Mouse (Mus musculus) CH12.LX (cell line): ENCODE measurements at regions not wholly inside any gene's neighbourhood (a gene's known extent, or its start where the extent isn't known, plus 50 kb on each side); places are given as distances from the start of the nearest gene placed in this dataset.
A peak's percentile ranks its signal among the peaks of the same experiment; 100 is the strongest.

ENCODE experiments used
- DNase-seq: peaks from one replicate; pipeline ENCODE4 v3.0.0-alpha.2; 2013; ENCODE audit errors: extremely low read depth
- H3K27ac ChIP-seq: 2 replicates; pipeline ENCODE4 v1.5.1; 2012; ENCODE audit warnings: low read depth, mild to moderate bottlenecking, control low read depth, moderate library complexity; ENCODE audit not compliant: insufficient read depth
- H3K27me3 ChIP-seq: replicated peaks from 2 replicates; pipeline ENCODE3; 2012; ENCODE audit warnings: inconsistent platforms
- H3K36me3 ChIP-seq, 2 experiments: replicated peaks in 1 of 2; 2 replicates each; pipeline versions ENCODE3 to v1.6.1; 2012; ENCODE audit warnings: inconsistent platforms in 1 of 2, low read length in 1 of 2, mild to moderate bottlenecking in 1 of 2, mixed read lengths in 1 of 2, moderate library complexity in 1 of 2; ENCODE audit not compliant: control insufficient read depth in 1 of 2, insufficient read depth in 1 of 2
- H3K4me1 ChIP-seq, 2 experiments: 2 replicates each; pipeline ENCODE4 v1.6.1; 2012; ENCODE audit warnings: inconsistent platforms in 1 of 2, moderate library complexity in 1 of 2; ENCODE audit not compliant: insufficient read depth in 2 of 2, control insufficient read depth in 1 of 2
- H3K4me2 ChIP-seq: 2 replicates; pipeline ENCODE4 v1.6.1; 2012; ENCODE audit warnings: low read depth, mild to moderate bottlenecking, control low read depth; ENCODE audit not compliant: poor library complexity, insufficient read depth, severe bottlenecking
- H3K4me3 ChIP-seq, 3 experiments: fragments of 150-350 bp in 1 of 3; sonication (generic) in 1 of 3; replicated peaks in 1 of 3; 2 replicates each; pipeline versions ENCODE3 to v1.5.1; 2011 to 2012; ENCODE audit warnings: low read depth in 2 of 3, low read length in 2 of 3, mild to moderate bottlenecking in 2 of 3, moderate library complexity in 2 of 3, control low read depth in 1 of 3, improper control_type of control experiment in 1 of 3, inconsistent platforms in 1 of 3, mixed read lengths in 1 of 3; ENCODE audit not compliant: poor library complexity in 1 of 3
- H3K79me2 ChIP-seq: replicated peaks from 2 replicates; pipeline ENCODE4 v1.6.1; 2012; ENCODE audit warnings: mild to moderate bottlenecking, moderate library complexity; ENCODE audit not compliant: control insufficient read depth, poor library complexity, insufficient read depth, severe bottlenecking; ENCODE audit errors: extremely low read depth
- H3K9ac ChIP-seq: 2 replicates; pipeline ENCODE4 v1.6.1; 2012; ENCODE audit warnings: low read depth, mild to moderate bottlenecking, control low read depth, moderate library complexity; ENCODE audit not compliant: insufficient read depth
- H3K9me3 ChIP-seq: replicated peaks from 2 replicates; pipeline ENCODE3; 2012; ENCODE audit warnings: low read length, inconsistent platforms, mixed read lengths
- BHLHE40 ChIP-seq: IDR thresholded peaks from 2 replicates; pipeline ENCODE4 v1.6.1; 2011; ENCODE audit warnings: mild to moderate bottlenecking, low read depth, low read length, improper control_type of control experiment
- CHD2 ChIP-seq: IDR thresholded peaks from 2 replicates; pipeline ENCODE4 v1.6.1; 2011; ENCODE audit warnings: low read length, improper control_type of control experiment
- ELF1 ChIP-seq: IDR thresholded peaks from 2 replicates; pipeline ENCODE4 v1.6.1; 2014; ENCODE audit warnings: low read depth, mild to moderate bottlenecking, inconsistent platforms, low read length, improper control_type of control experiment
- EP300 ChIP-seq: IDR thresholded peaks from 2 replicates; pipeline ENCODE4 v1.6.1; 2011; ENCODE audit warnings: low read length, improper control_type of control experiment
- ETS1 ChIP-seq: conservative IDR thresholded peaks from 2 replicates; pipeline ENCODE4 v1.6.1; 2012; ENCODE audit warnings: low read depth, mild to moderate bottlenecking, inconsistent platforms, low read length, improper control_type of control experiment, moderate library complexity
- IRF4 ChIP-seq: IDR thresholded peaks from 2 replicates; pipeline ENCODE4 v1.6.1; 2014; ENCODE audit warnings: low read depth, mild to moderate bottlenecking, inconsistent platforms, low read length, improper control_type of control experiment
- KAT2A ChIP-seq: IDR thresholded peaks from 2 replicates; pipeline ENCODE4 v1.6.1; 2012; ENCODE audit warnings: low read length, improper control_type of control experiment, inconsistent platforms; ENCODE audit not compliant: insufficient replicate concordance
- MEF2A ChIP-seq: IDR thresholded peaks from 2 replicates; pipeline ENCODE4 v1.6.1; 2014; ENCODE audit warnings: low read depth, mild to moderate bottlenecking, inconsistent platforms, low read length, improper control_type of control experiment, borderline replicate concordance
- NRF1 ChIP-seq: IDR thresholded peaks from 2 replicates; pipeline ENCODE4 v1.6.1; 2014; ENCODE audit warnings: low read depth, mild to moderate bottlenecking, inconsistent platforms, low read length, improper control_type of control experiment, moderate library complexity
- POLR2AphosphoS2 ChIP-seq: IDR thresholded peaks from 2 replicates; pipeline ENCODE4 v1.6.1; 2011; ENCODE audit warnings: low read depth, low read length, improper control_type of control experiment
- RAD21 ChIP-seq: IDR thresholded peaks from 2 replicates; pipeline ENCODE4 v1.6.1; 2011; ENCODE audit warnings: low read depth, mild to moderate bottlenecking, low read length, improper control_type of control experiment, moderate library complexity
- RCOR1 ChIP-seq: conservative IDR thresholded peaks from 2 replicates; pipeline ENCODE4 v1.6.1; 2012; ENCODE audit warnings: low read depth, mild to moderate bottlenecking, inconsistent platforms, low read length, improper control_type of control experiment
- TBP ChIP-seq: conservative IDR thresholded peaks from 2 replicates; pipeline ENCODE4 v1.6.1; 2011; ENCODE audit warnings: low read depth, low read length, improper control_type of control experiment
- TCF12 ChIP-seq: IDR thresholded peaks from 2 replicates; pipeline ENCODE4 v1.6.1; 2014; ENCODE audit warnings: low read depth, mild to moderate bottlenecking, inconsistent platforms, low read length, improper control_type of control experiment
- ZKSCAN1 ChIP-seq: IDR thresholded peaks from 2 replicates; pipeline ENCODE4 v1.6.1; 2012; ENCODE audit warnings: low read depth, inconsistent platforms, low read length, improper control_type of control experiment, borderline replicate concordance
- dilution Hi-C: fragments of 300-500 bp; cut with MboI; formaldehyde crosslinking; loops from 2 replicates; pipeline ENCODE4 v1.14.3; 2020; ENCODE audit warnings: low sequenced_read_pairs; ENCODE audit not compliant: extremely low pct_unique_long_range_greater_than_20kb, extremely low pct_ligation_motif_present
- in situ Hi-C: fragments of 300-500 bp; cut with MboI; formaldehyde crosslinking; loops from 3 replicates; pipeline ENCODE4 v1.14.3; 2019; ENCODE audit warnings: low sequenced_read_pairs, low pct_ligation_motif_present, low pct_unique_long_range_greater_than_20kb, mixed read lengths

GRCm38 (mm10) chr3:147967866-147968265, 1022.5 kb downstream of the Adgrl2 start:
- H3K79me2 ChIP-seq, result no peaks in the 10 kb centered on the region
- in situ Hi-C loops, result no loop called here
- H3K36me3 ChIP-seq, result no peaks in the 10 kb centered on the region
- peak overlapping the region; percentile 44 for H3K4me2 ChIP-seq
- H3K9me3 ChIP-seq, result no peaks in the 10 kb centered on the region
- H3K9ac ChIP-seq, result no peak overlapping the region
- H3K4me3 ChIP-seq, result peak overlapping the region in 1 of 3 experiments; percentile 20
- peak; percentile 50; the same call in 1 of the 2 replicates for TF ChIP-seq ETS1
- peak; percentile 24; the same call in 1 of the 2 replicates for TF ChIP-seq BHLHE40
- TF ChIP-seq KAT2A, result 0 out of 2 replicates have a peak, but pooled peaks have one; percentile 42
- TF ChIP-seq TCF12, result 0 out of 2 replicates have a peak, but pooled peaks have one; percentile 20
- no peak for TF ChIP-seq EP300
- TF ChIP-seq, all 38 proteins: peak for 4
- dilution Hi-C loops, result no loop called here
- DNase-seq, result peak; percentile 86
- Histone ChIP-seq H3K27ac (no peak overlapping the region), H3K27me3 (no peaks in the 10 kb centered on the region), H3K4me1 (peaks cover 6 to 19% of the 10 kb centered on the region in 2 experiments)

- H3K9me3 ChIP-seq, result no peaks in the 10 kb centered on the region
- in situ Hi-C loops (no loop called here), dilution Hi-C loops (no loop called here)
- peaks cover 6 to 19% of the 10 kb centered on the region in 2 experiments for H3K4me1 ChIP-seq
- H3K9ac ChIP-seq, result no peak overlapping the region
- H3K27me3 ChIP-seq, result no peaks in the 10 kb centered on the region
- TF ChIP-seq RAD21 (no peak), IRF4 (no peak), MEF2A (no peak), POLR2AphosphoS2 (no peak), TBP (no peak)
- H3K4me3 ChIP-seq, result no peak overlapping the region
- H3K79me2 ChIP-seq, result no peaks in the 10 kb centered on the region
- no peak for DNase-seq
- no peaks in the 10 kb centered on the region for H3K36me3 ChIP-seq
- no peak overlapping the region for H3K4me2 ChIP-seq
- H3K27ac ChIP-seq, result no peak overlapping the region
Observed at GRCm38 (mm10) chr3:147967261-147967660, 1023.1 kb downstream of the Adgrl2 start.

GRCm38 (mm10) chr3:147966827-147967226, 1023.5 kb downstream of the Adgrl2 start:
- no peak overlapping the region for H3K27ac ChIP-seq
- no peaks in the 10 kb centered on the region for H3K36me3 ChIP-seq
- TF ChIP-seq ZKSCAN1 (no peak), KAT2A (no peak), CHD2 (no peak), NRF1 (no peak), MEF2A (no peak), ELF1 (no peak), RCOR1 (no peak)
- TF ChIP-seq, all 38 proteins: peak for 0
- no peak overlapping the region for H3K9ac ChIP-seq
- no peaks in the 10 kb centered on the region for H3K9me3 ChIP-seq
- DNase-seq, result no peak
- H3K4me1 ChIP-seq, result peaks cover 6 to 19% of the 10 kb centered on the region in 2 experiments
- no peak overlapping the region for H3K4me2 ChIP-seq
- no peaks in the 10 kb centered on the region for H3K79me2 ChIP-seq
- H3K4me3 ChIP-seq, result no peak overlapping the region
- H3K27me3 ChIP-seq, result no peaks in the 10 kb centered on the region
- in situ Hi-C loops (no loop called here), dilution Hi-C loops (no loop called here)
